Mouse (Mus musculus) embryonic facial prominence, embryonic 11.5 days (tissue): ENCODE data around the gene Parvb. TPM values are rescaled to one million over a fixed set of nuclear protein-coding genes. Genes with fewer than 3 reads are reported as not detected.

Experiments
- ATAC-seq: fragments of 200-750 bp; cut with Nextera tagmentation; replicated peaks from 2 replicates; pipeline ENCODE4 v1.8.0; 2017; ENCODE audit warnings: low read depth; ENCODE audit not compliant: insufficient number of reproducible peaks, low FRiP score, low TSS enrichment
- DNase-seq: peaks from one replicate; pipeline ENCODE4 v3.0.0-alpha.2; 2015; ENCODE audit warnings: low spot score
- H3K27ac ChIP-seq: fragments of 300-500 bp; sonication (generic); replicated peaks from 2 replicates; pipeline ENCODE4 v1.5.1; 2014; ENCODE audit warnings: mild to moderate bottlenecking, low read depth, low read length, control low read depth
- H3K27me3 ChIP-seq: fragments of 300-500 bp; sonication (generic); 2 replicates; pipeline ENCODE4 v1.6.1; 2014; ENCODE audit warnings: mild to moderate bottlenecking, low read length, moderate library complexity, mixed read lengths; ENCODE audit not compliant: control insufficient read depth, insufficient read depth
- H3K36me3 ChIP-seq: fragments of 300-500 bp; sonication (generic); replicated peaks from 2 replicates; pipeline ENCODE4 v1.6.1; 2014; ENCODE audit warnings: low read depth, mild to moderate bottlenecking, low read length, moderate library complexity, mixed read lengths; ENCODE audit not compliant: control insufficient read depth, insufficient read depth
- H3K4me1 ChIP-seq: fragments of 300-500 bp; sonication (generic); 2 replicates; pipeline ENCODE4 v1.6.1; 2014; ENCODE audit warnings: low read length, mixed read lengths; ENCODE audit not compliant: control insufficient read depth, insufficient read depth
- H3K4me2 ChIP-seq: fragments of 300-500 bp; sonication (generic); 2 replicates; pipeline ENCODE4 v1.6.1; 2014; ENCODE audit warnings: low read depth, mild to moderate bottlenecking, control low read depth, low read length, moderate library complexity
- H3K4me3 ChIP-seq: fragments of 300-500 bp; sonication (generic); 2 replicates; pipeline ENCODE4 v1.5.1; 2014; ENCODE audit warnings: low read depth, low read length, control low read depth
- H3K9ac ChIP-seq: fragments of 300-500 bp; sonication (generic); replicated peaks from 2 replicates; pipeline ENCODE4 v1.6.1; 2014; ENCODE audit warnings: mild to moderate bottlenecking, control low read depth, low read length
- H3K9me3 ChIP-seq: fragments of 300-500 bp; sonication (generic); replicated peaks from 2 replicates; pipeline ENCODE4 v1.6.1; 2016; ENCODE audit warnings: mild to moderate bottlenecking, low read length, inconsistent platforms, mixed read lengths; ENCODE audit not compliant: control insufficient read depth
- WGBS: fragments of 180-500 bp; shearing (Covaris S2); extraction: QIAGEN DNeasy Blood & Tissue Kit; methylation state at CpG from one replicate; pipeline ENCODE4 v1.1.7; 2014; 5-methylcytosine and 5-hydroxymethylcytosine counted together
- polyA plus RNA-seq: library from polyadenylated mRNA; unstranded; fragments of >200 nt; fragmentation: Nextera tagmentation; extraction: Ambion mirVana; gene quantifications from 2 replicates; pipeline ENCODE4 v1.2.1, GENCODE M21; 2014

Parvb gene
- polyA plus RNA-seq, 1 experiment from 2014 or later, result 6.0 TPM

DNA sequence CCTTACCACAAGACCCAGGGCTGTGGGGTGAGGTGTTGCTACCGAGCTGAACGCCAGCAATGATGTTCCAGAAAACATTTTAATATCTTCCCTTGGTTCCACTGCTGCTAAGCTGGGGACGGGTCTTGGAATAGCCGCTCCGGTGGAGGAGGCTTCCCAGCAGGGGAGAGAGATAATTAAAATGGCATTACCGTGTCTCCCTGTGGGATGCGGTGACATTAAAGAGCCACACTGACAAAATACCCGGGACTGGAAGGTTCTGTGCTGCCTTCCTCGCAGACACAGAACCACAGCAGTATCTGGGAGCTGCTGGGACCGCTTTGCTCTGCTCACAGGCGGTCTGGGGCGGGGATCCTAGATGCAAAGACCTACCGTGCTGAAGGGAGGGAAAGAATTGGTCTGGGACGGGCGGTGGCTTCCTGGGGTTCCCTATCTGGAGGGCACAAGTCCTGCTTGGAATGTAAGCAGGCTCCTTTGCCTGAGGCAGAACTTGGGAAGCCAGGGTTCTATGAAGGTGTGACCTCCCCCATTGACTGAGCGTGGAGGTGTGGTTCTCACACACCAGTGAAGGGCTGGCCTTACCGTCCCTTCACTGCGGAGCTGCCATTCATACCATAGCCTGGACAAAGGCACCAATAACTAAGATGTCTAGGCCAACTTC is 82.7 kb downstream of the Parvb start:
- Histone ChIP-seq H3K36me3 (no peaks in the 10 kb centered on the region), H3K9ac (peak overlapping the region; percentile 32; the same call in 1 of the 2 replicates), H3K9me3 (no peaks in the 10 kb centered on the region), H3K27me3 (no peaks in the 10 kb centered on the region), H3K4me2 (no peak overlapping the region), H3K4me1 (peaks cover 3% of the 10 kb centered on the region), H3K27ac (no peak overlapping the region), H3K4me3 (no peak overlapping the region)
- 20% methylated on average over 18 of the region's 18 CpGs for WGBS
- DNase-seq (no peak), ATAC-seq (no peak; the same call in 1 of the 2 replicates)

DNA sequence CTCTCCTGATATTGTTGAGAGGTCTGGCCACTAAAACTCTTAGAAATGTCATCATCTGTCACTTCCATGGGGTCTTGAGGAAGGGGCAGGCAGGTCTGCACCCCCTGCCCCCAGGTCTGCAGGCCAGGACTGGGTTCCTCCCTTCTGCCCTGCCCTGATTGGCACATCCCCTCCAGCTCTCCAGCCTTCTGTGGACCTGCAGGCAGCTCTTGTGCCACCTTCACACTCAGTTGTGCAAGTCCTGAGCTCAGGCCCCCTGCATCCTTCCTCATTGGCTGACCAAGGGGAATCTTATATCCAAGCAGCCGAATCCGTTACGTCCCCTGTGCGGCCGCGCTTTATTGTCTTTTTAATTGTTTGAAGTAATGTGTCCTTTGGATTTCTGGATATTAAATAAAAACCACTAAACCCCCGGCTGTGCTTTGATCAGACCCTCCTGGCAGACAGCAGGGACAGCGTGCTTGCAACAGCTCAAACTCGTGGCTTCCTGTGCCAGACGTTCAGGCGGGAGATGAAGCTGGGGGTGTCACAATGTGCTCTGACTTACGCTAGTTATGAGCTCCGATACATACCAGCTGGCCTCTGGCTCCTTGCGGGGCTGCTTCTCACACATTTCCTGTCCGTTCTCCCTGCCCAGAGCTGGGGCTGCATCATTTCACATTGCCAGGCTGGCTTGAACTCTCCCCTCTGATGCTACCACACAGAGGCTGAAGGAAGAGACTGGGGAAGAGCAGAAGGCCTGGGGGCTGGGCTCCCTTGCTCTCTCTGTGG is 83.6 kb downstream of the Parvb start:
- H3K27me3 ChIP-seq, result no peaks in the 10 kb centered on the region
- no peak overlapping the region for H3K4me3 ChIP-seq
- H3K4me2 ChIP-seq, result no peak overlapping the region
- no peak overlapping the region for H3K9ac ChIP-seq
- peaks cover 3% of the 10 kb centered on the region for H3K4me1 ChIP-seq
- WGBS, result 59% methylated on average over 15 of the region's 15 CpGs
- no peak overlapping the region for H3K27ac ChIP-seq
- ATAC-seq (no peak), DNase-seq (peak; percentile 34)
- H3K9me3 ChIP-seq, result no peaks in the 10 kb centered on the region
- no peaks in the 10 kb centered on the region for H3K36me3 ChIP-seq

DNA sequence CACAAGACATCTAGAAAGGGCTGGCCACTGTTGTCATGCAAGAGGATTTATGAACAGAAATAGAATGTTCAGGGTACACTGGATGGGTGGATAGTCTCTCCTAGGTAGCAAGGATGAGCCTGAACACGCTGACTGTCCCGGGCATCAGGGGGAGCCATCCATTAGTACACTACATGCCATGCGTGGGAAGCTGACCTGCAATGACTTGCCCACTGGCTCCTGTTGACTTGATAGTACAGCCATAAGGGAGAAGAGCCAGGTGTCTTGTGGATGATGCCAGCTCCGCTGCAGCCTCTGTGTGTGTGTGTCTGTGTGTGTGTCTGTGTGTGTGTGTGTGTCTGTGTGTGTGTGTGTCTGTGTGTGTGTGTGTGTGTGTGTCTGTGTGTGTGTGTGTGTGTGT is 87.5 kb downstream of the Parvb start:
- ATAC-seq, result no peak
- no peak overlapping the region for H3K4me3 ChIP-seq
- H3K9me3 ChIP-seq, result no peaks in the 10 kb centered on the region
- no peak overlapping the region for H3K4me2 ChIP-seq
- DNase-seq, result no peak
- H3K27ac ChIP-seq, result no peak overlapping the region
- no peak overlapping the region for H3K9ac ChIP-seq
- WGBS, result 88% methylated on average over 4 of the region's 4 CpGs
- H3K36me3 ChIP-seq, result no peaks in the 10 kb centered on the region
- H3K27me3 ChIP-seq, result no peaks in the 10 kb centered on the region
- no peaks in the 10 kb centered on the region; the same call in 1 of the 2 replicates for H3K4me1 ChIP-seq

DNA sequence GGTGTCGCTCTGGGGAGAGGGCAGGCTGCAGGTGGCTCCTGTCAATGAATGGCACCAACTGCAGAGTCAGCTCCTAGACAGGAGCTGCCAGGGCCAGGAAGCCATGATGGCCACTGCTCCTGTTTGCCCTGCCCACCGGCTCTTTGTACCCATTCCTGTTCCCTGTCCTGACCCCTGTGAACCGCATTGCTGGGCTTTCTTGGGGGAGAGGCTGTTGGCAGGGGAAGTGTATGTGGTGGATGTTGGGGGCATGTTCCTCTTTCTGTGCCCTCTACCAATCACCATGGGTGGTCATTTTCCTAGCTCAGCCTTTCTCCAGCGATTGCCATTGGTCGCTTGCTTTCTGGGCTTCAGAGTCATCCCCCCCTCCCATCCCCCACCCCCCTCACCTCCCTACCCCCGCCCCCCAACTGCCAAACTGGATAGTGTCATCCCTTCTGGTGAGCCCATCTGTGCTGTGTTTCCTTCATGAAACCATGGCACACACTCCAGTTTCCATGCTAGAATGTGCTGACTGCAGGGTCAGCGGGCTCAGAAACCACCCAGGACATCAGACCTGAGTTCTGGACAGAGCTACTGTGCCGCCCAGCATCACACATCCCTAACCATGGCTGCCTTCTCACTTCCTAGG is 89.8 kb downstream of the Parvb start:
- H3K27ac ChIP-seq, result no peak overlapping the region
- 83% methylated on average over 8 of the region's 8 CpGs for WGBS

DNA sequence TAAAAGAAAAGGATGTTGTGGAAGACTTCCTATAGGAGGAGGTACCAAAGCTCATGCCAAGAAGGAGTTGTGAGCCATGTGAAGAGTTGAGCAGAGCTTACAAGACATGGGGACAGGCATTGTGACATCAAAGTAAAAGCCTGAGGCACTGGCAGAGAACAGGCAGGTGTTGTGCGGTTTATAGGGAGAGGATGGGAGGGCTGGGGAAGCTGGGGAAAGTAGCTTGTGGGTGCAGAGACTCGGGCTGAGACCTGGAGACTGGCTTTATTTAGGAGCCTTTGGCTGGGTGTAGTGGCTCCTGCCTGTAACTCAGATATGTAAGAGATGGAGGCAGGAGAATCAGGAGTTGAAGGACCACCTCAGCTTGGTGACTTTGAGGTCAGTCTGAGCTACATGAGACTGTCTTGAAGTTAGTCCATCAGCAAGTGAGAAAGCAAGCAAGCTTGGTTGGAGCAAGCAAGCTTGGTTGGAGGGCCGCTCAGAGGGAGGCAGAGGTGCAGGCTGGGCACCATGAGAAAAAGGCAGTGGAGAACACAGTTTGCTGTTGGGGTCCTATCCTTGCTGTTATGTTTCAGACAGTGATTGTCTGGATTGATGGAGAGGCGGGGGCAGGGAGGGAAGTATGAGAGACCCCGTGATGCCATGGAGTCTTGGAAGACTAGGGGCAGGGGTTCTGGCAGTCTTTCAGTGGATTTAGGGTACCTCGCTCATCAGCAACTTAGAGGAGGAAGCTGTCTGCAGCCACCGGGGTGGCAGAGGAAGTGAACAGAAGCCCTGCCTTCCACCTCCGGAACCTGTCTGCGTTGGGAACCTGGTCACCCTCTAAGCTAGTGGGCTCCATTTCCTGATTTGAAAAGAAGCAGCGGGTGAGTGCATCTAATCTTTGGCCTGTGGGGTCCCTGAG is 92.4 kb downstream of the Parvb start, which contains the start of gene Parvg:
Gene Parvg, plus strand, starts transcription at position 61 of the 904 bp plus-strand sequence.
- 82% methylated on average over 10 of the region's 10 CpGs for WGBS
- Histone ChIP-seq H3K4me1 (no peaks in the 10 kb centered on the region; the same call in 1 of the 2 replicates), H3K27ac (no peak within 1 kb of the TSS), H3K4me2 (no peak within 1 kb of the TSS), H3K9ac (no peak within 1 kb of the TSS), H3K36me3 (no peaks in the 10 kb centered on the region), H3K27me3 (no peaks in the 10 kb centered on the region), H3K4me3 (no peak within 1 kb of the TSS), H3K9me3 (no peaks in the 10 kb centered on the region)
- ATAC-seq (no peak), DNase-seq (no peak)

More for the DNA sequence above, 89.8 kb downstream of the Parvb start:
- no peak for DNase-seq
- Histone ChIP-seq H3K9me3 (no peaks in the 10 kb centered on the region), H3K36me3 (no peaks in the 10 kb centered on the region), H3K4me1 (no peaks in the 10 kb centered on the region; the same call in 1 of the 2 replicates), H3K9ac (no peak overlapping the region), H3K27me3 (no peaks in the 10 kb centered on the region), H3K4me3 (no peak overlapping the region), H3K4me2 (no peak overlapping the region)
- no peak for ATAC-seq

DNA sequence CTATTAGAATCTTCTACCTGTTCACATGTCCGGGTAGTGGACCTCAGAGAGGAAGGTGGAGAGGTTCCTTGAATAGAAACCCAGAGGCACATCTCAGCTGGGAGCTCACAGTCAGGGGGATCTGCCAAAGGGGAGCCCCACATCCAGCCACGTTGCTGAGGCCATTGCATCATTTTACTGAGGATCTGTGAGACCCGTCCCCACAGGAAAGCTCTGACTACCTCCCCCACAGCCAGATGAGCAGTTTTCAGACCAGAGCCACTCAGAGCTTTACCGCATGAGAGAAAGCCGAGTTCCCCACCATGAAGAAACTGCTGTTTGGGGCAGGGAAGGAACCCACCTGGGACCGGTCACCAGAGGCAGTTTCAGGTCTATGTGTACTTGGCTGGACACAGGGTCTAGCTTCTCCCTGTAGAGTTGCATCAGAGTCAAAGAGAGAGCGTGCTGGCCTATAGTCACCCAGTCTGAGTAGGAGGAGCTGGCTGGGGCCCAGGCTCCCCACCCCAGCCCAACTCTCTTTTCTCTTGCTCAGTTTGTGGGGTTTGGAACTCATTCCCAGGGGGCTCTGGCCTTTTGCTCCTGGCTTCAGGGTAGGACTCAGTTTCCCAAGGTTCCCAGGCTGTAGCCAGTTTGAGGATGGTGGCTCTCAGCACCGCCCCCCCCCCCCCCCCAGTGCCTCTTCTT is 93.2 kb downstream of the Parvb start:
- H3K9me3 ChIP-seq, result no peaks in the 10 kb centered on the region
- no peaks in the 10 kb centered on the region for H3K36me3 ChIP-seq
- no peak overlapping the region for H3K27ac ChIP-seq
- no peaks in the 10 kb centered on the region for H3K27me3 ChIP-seq
- DNase-seq (no peak), ATAC-seq (no peak)
- no peaks in the 10 kb centered on the region; the same call in 1 of the 2 replicates for H3K4me1 ChIP-seq
- no peak overlapping the region for H3K9ac ChIP-seq
- no peak overlapping the region for H3K4me3 ChIP-seq
- WGBS, result 67% methylated on average over 8 of the region's 8 CpGs
- H3K4me2 ChIP-seq, result no peak overlapping the region

DNA sequence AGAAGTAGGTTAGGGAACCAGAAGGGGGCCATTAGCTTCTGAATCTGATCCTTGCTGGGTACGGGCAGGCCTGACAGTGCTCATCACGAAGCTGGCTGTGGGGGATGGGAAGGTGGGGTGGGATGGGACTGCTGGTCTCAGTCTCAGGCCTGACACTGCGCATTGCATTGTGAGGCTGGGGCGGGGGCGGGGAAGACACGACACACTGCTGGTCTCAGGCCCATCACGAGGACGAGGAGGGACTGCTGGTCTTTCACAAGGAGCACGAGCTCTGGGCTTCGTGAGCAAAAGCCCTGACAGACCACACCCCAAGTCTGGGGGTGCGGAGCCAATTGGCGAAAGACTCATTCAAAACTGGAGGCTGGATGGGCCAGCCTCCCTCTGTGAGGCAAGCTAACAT is 93.9 kb downstream of the Parvb start:
- no peak for ATAC-seq
- DNase-seq, result no peak
- H3K27me3 ChIP-seq, result no peaks in the 10 kb centered on the region
- H3K4me3 ChIP-seq, result no peak overlapping the region
- no peaks in the 10 kb centered on the region for H3K9me3 ChIP-seq
- no peak overlapping the region for H3K4me2 ChIP-seq
- no peaks in the 10 kb centered on the region; the same call in 1 of the 2 replicates for H3K4me1 ChIP-seq
- 47% methylated on average over 12 of the region's 12 CpGs for WGBS
- H3K27ac ChIP-seq, result no peak overlapping the region
- no peak overlapping the region for H3K9ac ChIP-seq
- no peaks in the 10 kb centered on the region for H3K36me3 ChIP-seq
